Mouse (Mus musculus) forebrain, embryonic 16.5 days (tissue): Measurements from ENCODE around the gene Tmbim1. TPM values are rescaled to one million over a fixed set of nuclear protein-coding genes. Genes with fewer than 3 reads are reported as not detected.

Source experiments
- ATAC-seq: fragments of 200-750 bp; cut with Nextera tagmentation; 2 replicates; pipeline ENCODE4 v1.8.0; 2017; ENCODE audit warnings: mild to moderate bottlenecking, moderate library complexity
- H3K27ac ChIP-seq: fragments of 300-500 bp; sonication (generic); 2 replicates; pipeline ENCODE4 v1.5.1; 2014; ENCODE audit warnings: low read length, control low read depth
- H3K27me3 ChIP-seq: fragments of 300-500 bp; sonication (generic); replicated peaks from 2 replicates; pipeline ENCODE4 v1.6.1; 2014; ENCODE audit warnings: low read length; ENCODE audit not compliant: control insufficient read depth, insufficient read depth
- H3K36me3 ChIP-seq: fragments of 300-500 bp; sonication (generic); 2 replicates; pipeline ENCODE4 v1.6.1; 2014; ENCODE audit not compliant: control insufficient read depth, insufficient read depth
- H3K4me1 ChIP-seq: fragments of 300-500 bp; sonication (generic); replicated peaks from 2 replicates; pipeline ENCODE4 v1.6.1; 2014; ENCODE audit warnings: low read length; ENCODE audit not compliant: control insufficient read depth, insufficient read depth
- H3K4me2 ChIP-seq: fragments of 300-500 bp; sonication (generic); 2 replicates; pipeline ENCODE4 v1.6.1; 2014; ENCODE audit warnings: mild to moderate bottlenecking, low read length, control low read depth
- H3K4me3 ChIP-seq: fragments of 300-500 bp; sonication (generic); replicated peaks from 2 replicates; pipeline ENCODE4 v1.5.1; 2014; ENCODE audit warnings: mild to moderate bottlenecking, low read length, control low read depth
- H3K9ac ChIP-seq: fragments of 300-500 bp; sonication (generic); replicated peaks from 2 replicates; pipeline ENCODE4 v1.6.1; 2014; ENCODE audit warnings: low read depth, low read length, control low read depth
- H3K9me3 ChIP-seq: fragments of 300-500 bp; sonication (generic); 2 replicates; pipeline ENCODE4 v1.6.1; 2016; ENCODE audit warnings: low read length; ENCODE audit not compliant: control insufficient read depth
- WGBS: fragments of 180-500 bp; shearing (Covaris S2); extraction: QIAGEN DNeasy Blood & Tissue Kit; methylation state at CpG from one replicate; pipeline ENCODE4 v1.1.7; 2014; 5-methylcytosine and 5-hydroxymethylcytosine counted together
- polyA plus RNA-seq: library from polyadenylated mRNA; unstranded; fragments of >200 nt; fragmentation: Nextera tagmentation; extraction: Ambion mirVana; gene quantifications from 2 replicates; pipeline ENCODE4 v1.2.1, GENCODE M21; 2015

Gene Tmbim1
- polyA plus RNA-seq, 1 experiment from 2014 or later, result 6.9 TPM

GRCm38 (mm10) chr1:74300347-74301110 lies 4.9 kb downstream of the Tmbim1 start:
- 82% methylated on average over 6 of the region's 6 CpGs for WGBS
- Histone ChIP-seq H3K9ac (no peak overlapping the region), H3K4me2 (no peak overlapping the region), H3K9me3 (no peaks in the 10 kb centered on the region), H3K27ac (no peak overlapping the region), H3K27me3 (peaks cover 7% of the 10 kb centered on the region; the same call in 1 of the 2 replicates), H3K4me3 (no peak overlapping the region), H3K4me1 (peaks cover 18% of the 10 kb centered on the region), H3K36me3 (no peaks in the 10 kb centered on the region)
- ATAC-seq, result no peak

DNA sequence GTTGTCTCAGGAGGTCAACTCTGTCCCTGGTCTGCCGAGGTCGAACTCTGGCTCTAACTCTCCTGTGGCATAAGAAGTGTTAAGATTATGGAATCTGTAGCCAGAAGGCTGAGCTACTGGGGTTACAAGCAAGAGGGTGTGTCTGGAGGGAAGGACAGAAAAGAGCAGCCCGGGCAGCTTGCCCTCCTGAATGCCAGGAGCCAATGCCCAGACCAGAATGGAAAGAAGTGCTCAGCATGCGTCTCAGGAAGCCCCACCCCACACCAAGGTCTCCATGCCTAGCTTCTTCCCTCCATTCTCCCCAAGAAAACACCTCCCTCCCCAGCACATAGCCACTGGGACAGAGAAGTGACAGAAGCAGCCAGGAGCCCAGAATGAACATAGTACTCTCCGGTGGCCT lies 6.4 kb downstream of the Tmbim1 start:
- H3K27me3 ChIP-seq, result peaks cover 3% of the 10 kb centered on the region; the same call in 1 of the 2 replicates
- H3K4me2 ChIP-seq, result no peak overlapping the region
- no peak overlapping the region for H3K4me3 ChIP-seq
- no peaks in the 10 kb centered on the region for H3K9me3 ChIP-seq
- H3K36me3 ChIP-seq, result no peaks in the 10 kb centered on the region
- H3K4me1 ChIP-seq, result peaks cover 21% of the 10 kb centered on the region
- H3K27ac ChIP-seq, result no peak overlapping the region
- no peak overlapping the region for H3K9ac ChIP-seq
- no peak for ATAC-seq
- 68% methylated on average over 5 of the region's 5 CpGs for WGBS

DNA sequence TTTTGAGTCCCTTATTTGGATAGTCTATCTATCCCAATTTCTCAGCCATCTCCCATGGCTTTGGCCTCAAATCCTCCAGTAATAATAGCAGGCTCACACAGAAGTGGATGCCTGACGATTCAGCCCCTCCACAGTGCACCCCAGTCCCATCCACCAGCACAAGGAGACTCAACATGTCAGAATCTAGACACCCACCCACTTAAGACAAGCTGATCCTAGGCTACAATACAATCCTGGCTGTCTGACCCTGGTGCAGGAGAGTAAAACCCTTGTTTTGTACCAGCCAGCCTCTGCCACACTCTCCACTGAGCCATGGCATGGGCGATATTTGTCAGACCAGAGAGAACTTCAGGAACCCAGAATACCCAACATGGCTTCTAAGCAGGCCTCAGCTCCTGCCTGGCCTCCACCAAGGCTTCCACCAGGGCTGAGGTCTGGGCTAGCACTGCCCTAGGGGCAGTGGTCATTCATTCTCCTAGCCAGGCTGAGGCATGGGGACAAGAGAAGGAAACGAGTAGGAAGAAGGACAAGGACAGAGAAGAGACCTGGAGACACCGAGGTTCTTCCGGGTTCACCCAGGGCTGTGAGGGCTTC lies 7.2 kb downstream of the Tmbim1 start:
- no peaks in the 10 kb centered on the region for H3K36me3 ChIP-seq
- ATAC-seq, result no peak

GRCm38 (mm10) chr1:74297269-74297668 lies 8.2 kb downstream of the Tmbim1 start:
- H3K9ac ChIP-seq, result no peak overlapping the region
- H3K27me3 ChIP-seq, result no peaks in the 10 kb centered on the region
- H3K4me3 ChIP-seq, result no peak overlapping the region
- WGBS, result 82% methylated on average over 3 of the region's 3 CpGs
- H3K4me2 ChIP-seq, result no peak overlapping the region
- peaks cover 14% of the 10 kb centered on the region for H3K4me1 ChIP-seq
- H3K36me3 ChIP-seq, result no peaks in the 10 kb centered on the region; the same call in 1 of the 2 replicates
- ATAC-seq, result no peak
- H3K9me3 ChIP-seq, result no peaks in the 10 kb centered on the region
- H3K27ac ChIP-seq, result no peak overlapping the region

More for the DNA sequence above, 7.2 kb downstream of the Tmbim1 start:
- H3K9ac ChIP-seq, result no peak overlapping the region
- H3K9me3 ChIP-seq, result no peaks in the 10 kb centered on the region
- 88% methylated on average over 5 of the region's 5 CpGs for WGBS
- no peak overlapping the region for H3K27ac ChIP-seq
- peaks cover 14% of the 10 kb centered on the region for H3K4me1 ChIP-seq
- 0 out of 2 replicates have a peak, but pooled peaks cover 2% of the 10 kb centered on the region for H3K27me3 ChIP-seq
- no peak overlapping the region for H3K4me3 ChIP-seq
- H3K4me2 ChIP-seq, result no peak overlapping the region

- ATAC-seq, result no peak
- Histone ChIP-seq H3K9me3 (no peaks in the 10 kb centered on the region), H3K4me3 (no peak overlapping the region), H3K9ac (no peak overlapping the region), H3K4me1 (peaks cover 14% of the 10 kb centered on the region), H3K27me3 (no peaks in the 10 kb centered on the region), H3K4me2 (no peak overlapping the region), H3K27ac (no peak overlapping the region), H3K36me3 (no peaks in the 10 kb centered on the region; the same call in 1 of the 2 replicates)
- WGBS, result 82% methylated on average over 6 of the region's 6 CpGs
Observed at GRCm38 (mm10) chr1:74296477-74296876, 8.9 kb downstream of the Tmbim1 start.

GRCm38 (mm10) chr1:74295456-74296171 lies 9.8 kb downstream of the Tmbim1 start:
- Histone ChIP-seq H3K27ac (peak overlapping the region; percentile 69), H3K4me1 (peaks cover 14% of the 10 kb centered on the region), H3K36me3 (peaks cover 2% of the 10 kb centered on the region; the same call in 1 of the 2 replicates), H3K9me3 (no peaks in the 10 kb centered on the region), H3K9ac (peak overlapping the region; percentile 26; the same call in 1 of the 2 replicates), H3K4me3 (no peak overlapping the region), H3K27me3 (no peaks in the 10 kb centered on the region), H3K4me2 (no peak overlapping the region)
- 19% methylated on average over 9 of the region's 9 CpGs for whole genome bisulfite sequencing
- ATAC-seq, result peak; percentile 90

DNA sequence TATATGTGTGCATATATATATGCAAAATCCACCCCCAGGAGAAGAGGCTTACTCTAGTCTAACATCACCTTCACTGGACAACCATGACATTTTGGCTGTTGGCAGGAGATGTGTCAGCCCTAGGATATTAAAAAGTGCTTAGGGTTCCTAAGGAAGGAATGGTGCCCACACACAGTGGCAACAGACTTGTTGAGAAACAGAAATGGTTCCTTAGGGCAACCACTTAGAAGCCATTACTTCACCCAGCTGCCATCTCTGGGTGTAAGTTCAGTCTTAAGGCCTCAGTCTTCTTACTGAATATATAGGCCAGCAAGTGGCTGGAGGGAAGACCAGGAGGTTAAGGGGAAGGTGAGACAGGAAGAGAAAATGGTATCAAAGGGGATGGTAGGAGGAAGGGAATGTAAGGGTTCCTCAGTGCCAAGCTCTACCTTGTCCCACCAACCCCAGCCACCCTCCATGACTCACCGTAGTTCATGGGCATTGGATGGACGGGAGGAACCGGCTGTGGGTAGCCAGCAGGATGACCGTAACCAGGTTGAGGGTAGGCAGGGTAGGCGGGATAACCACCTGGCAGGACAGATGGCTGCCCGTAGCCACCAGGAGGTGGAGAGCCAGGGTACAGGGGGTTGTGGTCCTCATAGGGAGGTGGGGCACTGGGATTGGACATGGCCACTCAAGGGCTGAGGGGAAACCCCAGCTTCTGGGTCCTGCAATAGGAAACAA lies 10.5 kb downstream of the Tmbim1 start:
- H3K36me3 ChIP-seq, result peaks cover 4% of the 10 kb centered on the region; the same call in 1 of the 2 replicates
- H3K4me1 ChIP-seq, result peaks cover 18% of the 10 kb centered on the region
- WGBS, result 92% methylated on average over 6 of the region's 6 CpGs
- no peaks in the 10 kb centered on the region for H3K9me3 ChIP-seq
- ATAC-seq, result no peak
- no peak overlapping the region for H3K4me2 ChIP-seq
- no peak overlapping the region for H3K9ac ChIP-seq
- H3K27me3 ChIP-seq, result no peaks in the 10 kb centered on the region
- H3K4me3 ChIP-seq, result no peak overlapping the region
- H3K27ac ChIP-seq, result peak overlapping the region; percentile 69

- Histone ChIP-seq H3K36me3 (peaks cover 4% of the 10 kb centered on the region; the same call in 1 of the 2 replicates), H3K4me2 (no peak overlapping the region), H3K9ac (no peak overlapping the region), H3K27me3 (no peaks in the 10 kb centered on the region), H3K9me3 (no peaks in the 10 kb centered on the region), H3K4me1 (peaks cover 20% of the 10 kb centered on the region), H3K27ac (no peak overlapping the region), H3K4me3 (no peak overlapping the region)
- no peak for ATAC-seq
- WGBS, result 94% methylated on average over 3 of the region's 3 CpGs
Observed at GRCm38 (mm10) chr1:74294090-74294643, 11.3 kb downstream of the Tmbim1 start.
